Mouse (Mus musculus): ENCODE data around the gene Shq1.

DNA sequence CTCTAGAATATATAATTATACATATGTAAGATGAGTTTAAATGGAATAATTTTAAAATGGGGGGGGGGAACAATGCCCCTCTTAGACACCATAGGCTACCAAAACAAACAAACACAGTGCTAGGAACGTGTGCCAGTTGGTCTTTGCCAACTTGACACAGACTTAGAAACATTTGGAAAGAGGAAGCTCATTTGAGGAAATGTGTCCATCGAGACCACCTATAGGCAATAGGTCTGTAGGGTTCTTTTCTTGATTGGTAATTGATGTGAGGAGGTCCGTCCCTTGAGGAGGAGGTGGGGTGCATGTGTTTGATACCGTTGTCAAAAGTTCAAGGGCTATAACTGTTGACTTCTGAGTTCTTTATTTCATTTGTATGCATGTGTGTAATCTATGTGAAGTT is 80.4 kb downstream of the Shq1 start:
- no peak for TF ChIP-seq CTCF (IDR thresholded peaks at IDR 0.05; ENCODE audit: low read depth, low read length)
- no peak for TF ChIP-seq GATA1 (IDR thresholded peaks at IDR 0.05; ENCODE audit: borderline replicate concordance, low read length)
- TF ChIP-seq GATA2 (IDR thresholded peaks at IDR 0.05; ENCODE audit: borderline replicate concordance, low read depth, low read length), result no peak
- no peak for TF ChIP-seq TAL1 (conservative IDR thresholded peaks at IDR 0.05; ENCODE audit: low read depth, low read length)

All from G1E (cell line).